Mouse (Mus musculus) lung, postnatal 0 days (tissue): Measurements from ENCODE around the gene Pias3.

ENCODE experiments used
- CTCF ChIP-seq: IDR thresholded peaks from 2 replicates; pipeline ENCODE4 v1.5.1; 2016; ENCODE audit warnings: antibody characterized with exemption, mild to moderate bottlenecking
- EP300 ChIP-seq: IDR thresholded peaks from 2 replicates; pipeline ENCODE4 v1.6.1; 2016; ENCODE audit warnings: antibody characterized with exemption, mild to moderate bottlenecking, control low read depth

- TF ChIP-seq CTCF = no peak
- no peak for TF ChIP-seq EP300
Measured at GRCm38 (mm10) chr3:96698993-96699690, 3.0 kb downstream of the Pias3 start.
